ENCODE assay signal across 9 mouse cellular contexts in the genomic region with DNA sequence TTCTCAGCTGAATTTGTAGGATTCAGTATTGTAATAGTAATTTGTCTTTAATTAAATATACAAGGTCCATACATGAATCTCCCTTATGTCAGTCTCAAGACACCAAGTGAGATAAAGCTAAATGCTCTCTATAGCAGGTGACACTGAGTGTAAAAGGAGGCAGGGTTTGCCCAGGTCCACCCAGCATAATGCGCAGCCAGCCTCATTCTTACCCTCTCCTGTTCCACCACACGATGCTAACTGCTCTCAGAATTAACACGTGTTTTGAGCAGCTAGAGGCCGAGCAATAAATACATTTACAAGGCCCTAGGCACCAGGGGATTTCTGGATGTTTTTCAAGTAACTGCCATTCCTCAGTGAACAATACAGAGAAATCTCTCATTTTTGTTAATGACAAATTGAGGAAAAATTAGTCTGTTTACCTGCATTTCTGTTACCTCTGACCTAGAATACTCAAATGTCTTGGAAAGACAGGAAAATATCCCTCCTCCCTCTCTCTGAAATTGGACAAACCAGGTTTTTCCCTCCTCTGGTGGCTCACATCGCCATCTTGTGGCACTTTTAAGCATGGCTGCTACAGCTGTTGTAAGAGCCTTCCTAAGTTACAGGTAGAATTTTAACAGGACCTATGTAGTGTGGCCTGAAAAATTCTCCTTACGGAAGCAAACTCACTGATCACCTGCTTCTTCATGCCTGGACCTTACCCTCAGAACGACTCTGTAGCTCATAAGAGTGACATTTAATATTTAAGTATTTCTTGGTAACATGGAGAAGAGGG. TPM values are rescaled to one million over a fixed set of nuclear protein-coding genes. Genes with fewer than 3 reads are reported as not detected.
DNase-seq lines count a peak whose midpoint lies in the region; ATAC-seq lines count a peak whose summit lies in the region.
"Had no signal": no experiment of that assay in that cellular context is flagged by ENCODE, and none has a peak within 500 bp of the region (broad histone marks: within the 10 kb centered on the region; RNA-seq: fewer than 3 reads in every experiment).

No protein-coding gene starts in this region.

- no peak overlapping the region for H3K27ac ChIP-seq in intestine, embryonic 14.5 days (ENCODE audit: low read depth)
- no peak overlapping the region for H3K27ac ChIP-seq in intestine, embryonic 16.5 days (ENCODE audit: low read length)
- no peak overlapping the region for H3K27ac ChIP-seq in embryonic facial prominence, embryonic 11.5 days (replicated peaks; ENCODE audit: low read depth, low read length)
- no peak overlapping the region for H3K27ac ChIP-seq in hindbrain, embryonic 14.5 days
- no peak overlapping the region for H3K27ac ChIP-seq in midbrain, embryonic 14.5 days (replicated peaks; ENCODE audit: low read depth, low read length)
- H3K27ac ChIP-seq: liver, embryonic 15.5 days had no signal

- H3K36me3 ChIP-seq in intestine, embryonic 14.5 days (ENCODE audit: control insufficient read depth, insufficient read depth, low read length): no peaks in the 10 kb centered on the region
- H3K36me3 ChIP-seq in intestine, embryonic 16.5 days (ENCODE audit: control insufficient read depth, insufficient read depth, low read length): no peaks in the 10 kb centered on the region
- H3K36me3 ChIP-seq in embryonic facial prominence, embryonic 11.5 days (replicated peaks; ENCODE audit: control insufficient read depth, insufficient read depth, low read depth, low read length): no peaks in the 10 kb centered on the region
- H3K36me3 ChIP-seq in hindbrain, embryonic 14.5 days (replicated peaks; ENCODE audit: control insufficient read depth, insufficient read depth): no peaks in the 10 kb centered on the region
- no peaks in the 10 kb centered on the region for H3K36me3 ChIP-seq in midbrain, embryonic 14.5 days (ENCODE audit: control insufficient read depth, insufficient read depth, low read length)
- H3K36me3 ChIP-seq: liver, embryonic 15.5 days had no signal

- H3K4me1 ChIP-seq in intestine, embryonic 14.5 days (replicated peaks; ENCODE audit: control insufficient read depth, insufficient read depth, low read length): no peaks in the 10 kb centered on the region
- H3K4me1 ChIP-seq in intestine, embryonic 16.5 days (ENCODE audit: control insufficient read depth, insufficient read depth, low read length): no peaks in the 10 kb centered on the region
- H3K4me1 ChIP-seq in embryonic facial prominence, embryonic 11.5 days (ENCODE audit: control insufficient read depth, insufficient read depth, low read length): no peaks in the 10 kb centered on the region
- no peaks in the 10 kb centered on the region for H3K4me1 ChIP-seq in hindbrain, embryonic 14.5 days (replicated peaks; ENCODE audit: control insufficient read depth, insufficient read depth, low read length)
- H3K4me1 ChIP-seq in midbrain, embryonic 14.5 days (ENCODE audit: control insufficient read depth, insufficient read depth, low read length): no peaks in the 10 kb centered on the region
- H3K4me1 ChIP-seq: liver, embryonic 15.5 days had no signal

- ATAC-seq in intestine, embryonic 14.5 days (replicated peaks; ENCODE audit: low FRiP score, low TSS enrichment, low read depth): no peak
- no peak for ATAC-seq in intestine, embryonic 16.5 days
- no peak for ATAC-seq in embryonic facial prominence, embryonic 11.5 days (replicated peaks; ENCODE audit: insufficient number of reproducible peaks, low FRiP score, low TSS enrichment, low read depth)
- ATAC-seq in hindbrain, embryonic 14.5 days (ENCODE audit: low FRiP score): peak; percentile 46; the same call in 1 of the 2 replicates
- no peak for ATAC-seq in midbrain, embryonic 14.5 days (ENCODE audit: low FRiP score, low TSS enrichment)

- 50% methylated on average over 7 of the region's 7 CpGs for WGBS in intestine, embryonic 14.5 days
- 44% methylated on average over 7 of the region's 7 CpGs for WGBS in intestine, embryonic 16.5 days
- 46% methylated on average over 7 of the region's 7 CpGs for WGBS in embryonic facial prominence, embryonic 11.5 days
- WGBS in hindbrain, embryonic 14.5 days: 44% methylated on average over 7 of the region's 7 CpGs
- WGBS in midbrain, embryonic 14.5 days: 43% methylated on average over 7 of the region's 7 CpGs

- no peaks in the 10 kb centered on the region for H3K27me3 ChIP-seq in intestine, embryonic 14.5 days (replicated peaks; ENCODE audit: control insufficient read depth, insufficient read depth, low read length)
- no peaks in the 10 kb centered on the region for H3K27me3 ChIP-seq in intestine, embryonic 16.5 days (replicated peaks; ENCODE audit: control insufficient read depth, insufficient read depth, low read length)
- H3K27me3 ChIP-seq in embryonic facial prominence, embryonic 11.5 days (ENCODE audit: control insufficient read depth, insufficient read depth, low read length): no peaks in the 10 kb centered on the region
- H3K27me3 ChIP-seq in hindbrain, embryonic 14.5 days (ENCODE audit: control insufficient read depth, insufficient read depth, low read length): no peaks in the 10 kb centered on the region
- no peaks in the 10 kb centered on the region for H3K27me3 ChIP-seq in midbrain, embryonic 14.5 days (ENCODE audit: control insufficient read depth, insufficient read depth, low read length)
- H3K27me3 ChIP-seq: liver, embryonic 15.5 days had no signal

- no peak overlapping the region for H3K4me2 ChIP-seq in intestine, embryonic 14.5 days (ENCODE audit: low read length)
- no peak overlapping the region for H3K4me2 ChIP-seq in intestine, embryonic 16.5 days (ENCODE audit: low read depth, low read length)
- H3K4me2 ChIP-seq in embryonic facial prominence, embryonic 11.5 days (ENCODE audit: low read depth, low read length): no peak overlapping the region
- no peak overlapping the region for H3K4me2 ChIP-seq in hindbrain, embryonic 14.5 days (replicated peaks)
- H3K4me2 ChIP-seq in midbrain, embryonic 14.5 days (ENCODE audit: low read length): no peak overlapping the region
- H3K4me2 ChIP-seq: liver, embryonic 15.5 days had no signal

- peak; percentile 70 for DNase-seq in intestine, embryonic 14.5 days (ENCODE audit: low spot score)
- DNase-seq in adrenal gland, postnatal 25 days: peak; percentile 54
- DNase-seq in embryonic facial prominence, embryonic 11.5 days (ENCODE audit: low spot score): peak; percentile 79
- peak; percentile 85 for DNase-seq in hindbrain, embryonic 14.5 days (ENCODE audit: low spot score)
- DNase-seq in left cerebral cortex, adult 18-20 months (ENCODE audit: low spot score in 2 of 2): peak; percentile 66 to 76
- DNase-seq in midbrain, embryonic 14.5 days: peak; percentile 89
- DNase-seq in spleen, adult 12 weeks (ENCODE audit: low spot score): no peak

- no peak overlapping the region for H3K9ac ChIP-seq in intestine, embryonic 14.5 days (ENCODE audit: low read length)
- H3K9ac ChIP-seq in intestine, embryonic 16.5 days (ENCODE audit: low read depth, low read length): no peak overlapping the region
- H3K9ac ChIP-seq in embryonic facial prominence, embryonic 11.5 days (replicated peaks; ENCODE audit: low read length): no peak overlapping the region
- H3K9ac ChIP-seq in hindbrain, embryonic 14.5 days: no peak overlapping the region
- no peak overlapping the region for H3K9ac ChIP-seq in midbrain, embryonic 14.5 days (replicated peaks; ENCODE audit: low read length)
- H3K9ac ChIP-seq: liver, embryonic 15.5 days had no signal

- no peak overlapping the region for H3K4me3 ChIP-seq in intestine, embryonic 14.5 days (ENCODE audit: low read depth, low read length)
- H3K4me3 ChIP-seq in intestine, embryonic 16.5 days (ENCODE audit: low read length): no peak overlapping the region
- H3K4me3 ChIP-seq in embryonic facial prominence, embryonic 11.5 days (ENCODE audit: low read depth, low read length): no peak overlapping the region
- no peak overlapping the region for H3K4me3 ChIP-seq in hindbrain, embryonic 14.5 days (replicated peaks; ENCODE audit: low read length)
- H3K4me3 ChIP-seq in midbrain, embryonic 14.5 days (replicated peaks; ENCODE audit: low read depth, low read length): no peak overlapping the region
- H3K4me3 ChIP-seq: liver, embryonic 15.5 days had no signal

- H3K9me3 ChIP-seq in intestine, embryonic 14.5 days (ENCODE audit: control insufficient read depth, low read length): no peaks in the 10 kb centered on the region
- no peaks in the 10 kb centered on the region for H3K9me3 ChIP-seq in intestine, embryonic 16.5 days (ENCODE audit: control insufficient read depth, low read length)
- no peaks in the 10 kb centered on the region for H3K9me3 ChIP-seq in embryonic facial prominence, embryonic 11.5 days (replicated peaks; ENCODE audit: control insufficient read depth, low read length)
- H3K9me3 ChIP-seq in hindbrain, embryonic 14.5 days (ENCODE audit: control insufficient read depth, low read length): no peaks in the 10 kb centered on the region
- no peaks in the 10 kb centered on the region for H3K9me3 ChIP-seq in midbrain, embryonic 14.5 days (ENCODE audit: control insufficient read depth, low read length)
- H3K9me3 ChIP-seq: liver, embryonic 15.5 days had no signal

RNA-seq across cellular contexts. Expression of a gene that starts 14.7 kb away (rescaled TPM):
- not detected in 2 replicates for polyA plus RNA-seq in intestine, embryonic 14.5 days (2014; fragmentation: Nextera tagmentation; extraction: Ambion mirVana)
- not detected in 2 replicates for polyA plus RNA-seq in intestine, embryonic 16.5 days (2015; fragmentation: Nextera tagmentation; extraction: Ambion mirVana)
- not detected in 2 replicates for total RNA-seq in adrenal gland, postnatal 25 days (2021)
- polyA plus RNA-seq in embryonic facial prominence, embryonic 11.5 days (2014; fragmentation: Nextera tagmentation; extraction: Ambion mirVana): 0.07 TPM in 1 of 2 replicates, not detected in the other
- 0.30 TPM in 1 of 2 replicates, not detected in the other for polyA plus RNA-seq in hindbrain, embryonic 14.5 days (2014; fragmentation: Nextera tagmentation; extraction: Ambion mirVana)
- total RNA-seq in left cerebral cortex, adult 18-20 months (2021): under 1 TPM in 1 of 2 experiments, not detected in 1; 0.12 TPM
- 0.12 TPM in 1 of 2 replicates, not detected in the other for polyA plus RNA-seq in midbrain, embryonic 14.5 days (2014; fragmentation: Nextera tagmentation; extraction: Ambion mirVana)
- polyA plus RNA-seq: liver, embryonic 15.5 days had no signal

RNA-seq across cellular contexts. Expression of a gene that starts 30.0 kb away (rescaled TPM):
- not detected in 2 replicates for polyA plus RNA-seq in intestine, embryonic 14.5 days (2014; fragmentation: Nextera tagmentation; extraction: Ambion mirVana)
- polyA plus RNA-seq in intestine, embryonic 16.5 days (2015; fragmentation: Nextera tagmentation; extraction: Ambion mirVana): not detected in 2 replicates
- not detected in 2 replicates for total RNA-seq in adrenal gland, postnatal 25 days (2021)
- polyA plus RNA-seq in embryonic facial prominence, embryonic 11.5 days (2014; fragmentation: Nextera tagmentation; extraction: Ambion mirVana): not detected in 2 replicates
- 0.13 TPM in 1 of 2 replicates, not detected in the other for polyA plus RNA-seq in hindbrain, embryonic 14.5 days (2014; fragmentation: Nextera tagmentation; extraction: Ambion mirVana)
- not detected for total RNA-seq in left cerebral cortex, adult 18-20 months (2021)
- not detected in 2 replicates for polyA plus RNA-seq in midbrain, embryonic 14.5 days (2014; fragmentation: Nextera tagmentation; extraction: Ambion mirVana)
- polyA plus RNA-seq: liver, embryonic 15.5 days had no signal

RNA-seq across cellular contexts. Expression of a gene that starts 39.9 kb away (rescaled TPM):
- polyA plus RNA-seq in intestine, embryonic 14.5 days (2014; fragmentation: Nextera tagmentation; extraction: Ambion mirVana): 42.8 and 47.1 TPM in 2 replicates
- 31.1 and 34.1 TPM in 2 replicates for polyA plus RNA-seq in intestine, embryonic 16.5 days (2015; fragmentation: Nextera tagmentation; extraction: Ambion mirVana)
- 40.9 and 57.9 TPM in 2 replicates for total RNA-seq in adrenal gland, postnatal 25 days (2021)
- 77.7 and 84.8 TPM in 2 replicates for polyA plus RNA-seq in embryonic facial prominence, embryonic 11.5 days (2014; fragmentation: Nextera tagmentation; extraction: Ambion mirVana)
- polyA plus RNA-seq in hindbrain, embryonic 14.5 days (2014; fragmentation: Nextera tagmentation; extraction: Ambion mirVana): 16.2 and 19.5 TPM in 2 replicates
- total RNA-seq in left cerebral cortex, adult 18-20 months (2021): 10 to 100 TPM; 33.7 to 36.3 TPM
- polyA plus RNA-seq in midbrain, embryonic 14.5 days (2014; fragmentation: Nextera tagmentation; extraction: Ambion mirVana): 11.8 and 16.4 TPM in 2 replicates
